Mouse (Mus musculus): ENCODE data around the gene Fn1. TPM values are rescaled to one million over a fixed set of nuclear protein-coding genes. Genes with fewer than 3 reads are reported as not detected.

Gene Fn1
- polyA plus RNA-seq, 1 experiment = 518 TPM

GRCm38 (mm10) chr1:71674274-71674673 lies 21.3 kb upstream of the Fn1 start:
- no peak overlapping the region for H3K4me3 ChIP-seq (ENCODE audit: low read depth, low read length)
- H3K9ac ChIP-seq (ENCODE audit: low read depth, poor library complexity, severe bottlenecking) = no peak overlapping the region
- H3K27me3 ChIP-seq (ENCODE audit: control insufficient read depth, insufficient read depth, low read length, poor library complexity, severe bottlenecking) = no peaks in the 10 kb centered on the region
- peaks cover 3% of the 10 kb centered on the region for H3K4me1 ChIP-seq (ENCODE audit: control insufficient read depth, insufficient read depth, low read length)
- no peak for TF ChIP-seq EP300 (IDR thresholded peaks at IDR 0.05; ENCODE audit: insufficient read depth, low read depth, low read length)
- no peak for TF ChIP-seq CTCF (IDR thresholded peaks at IDR 0.05; ENCODE audit: low read depth, low read length)
- no peak for TF ChIP-seq POLR2A (IDR thresholded peaks at IDR 0.05; ENCODE audit: insufficient read depth, low read length)
- no peaks in the 10 kb centered on the region; the same call in 1 of the 2 replicates for H3K9me3 ChIP-seq (replicated peaks; ENCODE audit: control insufficient read depth, insufficient read depth, low read length, poor library complexity, severe bottlenecking)
- H3K36me3 ChIP-seq (ENCODE audit: control insufficient read depth, insufficient read depth, low read length, poor library complexity, severe bottlenecking) = no peaks in the 10 kb centered on the region
- no peak overlapping the region for H3K27ac ChIP-seq (ENCODE audit: insufficient read depth, low read length)

- Histone ChIP-seq H3K27ac (ENCODE audit: insufficient read depth, low read length) (no peak overlapping the region), H3K9ac (ENCODE audit: low read depth, poor library complexity, severe bottlenecking) (no peak overlapping the region), H3K4me3 (ENCODE audit: low read depth, low read length) (no peak overlapping the region), H3K4me1 (ENCODE audit: control insufficient read depth, insufficient read depth, low read length) (peaks cover 3% of the 10 kb centered on the region), H3K27me3 (ENCODE audit: control insufficient read depth, insufficient read depth, low read length, poor library complexity, severe bottlenecking) (no peaks in the 10 kb centered on the region), H3K36me3 (ENCODE audit: control insufficient read depth, insufficient read depth, low read length, poor library complexity, severe bottlenecking) (no peaks in the 10 kb centered on the region), H3K9me3 (replicated peaks; ENCODE audit: control insufficient read depth, insufficient read depth, low read length, poor library complexity, severe bottlenecking) (no peaks in the 10 kb centered on the region; the same call in 1 of the 2 replicates)
- TF ChIP-seq CTCF (IDR thresholded peaks at IDR 0.05; ENCODE audit: low read depth, low read length) = no peak
- TF ChIP-seq POLR2A (IDR thresholded peaks at IDR 0.05; ENCODE audit: insufficient read depth, low read length) = no peak
- TF ChIP-seq EP300 (IDR thresholded peaks at IDR 0.05; ENCODE audit: insufficient read depth, low read depth, low read length) = peak; percentile 90
Observed at GRCm38 (mm10) chr1:71673398-71673910, 20.5 kb upstream of the Fn1 start.

- peaks cover 2% of the 10 kb centered on the region for H3K9me3 ChIP-seq (replicated peaks; ENCODE audit: control insufficient read depth, insufficient read depth, low read length, poor library complexity, severe bottlenecking)
- no peak overlapping the region for H3K9ac ChIP-seq (ENCODE audit: low read depth, poor library complexity, severe bottlenecking)
- H3K27ac ChIP-seq (ENCODE audit: insufficient read depth, low read length) = 0 out of 2 replicates have a peak overlapping the region, but pooled peaks have one; percentile 25
Observed at GRCm38 (mm10) chr1:71672346-71672745, 19.3 kb upstream of the Fn1 start.

GRCm38 (mm10) chr1:71663242-71663641 lies 10.2 kb upstream of the Fn1 start:
- no peaks in the 10 kb centered on the region for H3K4me1 ChIP-seq (ENCODE audit: control insufficient read depth, insufficient read depth, low read length)
- TF ChIP-seq POLR2A (IDR thresholded peaks at IDR 0.05; ENCODE audit: insufficient read depth, low read length) (no peak), EP300 (IDR thresholded peaks at IDR 0.05; ENCODE audit: insufficient read depth, low read depth, low read length) (no peak), CTCF (IDR thresholded peaks at IDR 0.05; ENCODE audit: low read depth, low read length) (no peak)
- H3K36me3 ChIP-seq (ENCODE audit: control insufficient read depth, insufficient read depth, low read length, poor library complexity, severe bottlenecking) = no peaks in the 10 kb centered on the region
- H3K9ac ChIP-seq (ENCODE audit: low read depth, poor library complexity, severe bottlenecking) = no peak overlapping the region
- H3K27me3 ChIP-seq (ENCODE audit: control insufficient read depth, insufficient read depth, low read length, poor library complexity, severe bottlenecking) = no peaks in the 10 kb centered on the region
- no peak overlapping the region for H3K27ac ChIP-seq (ENCODE audit: insufficient read depth, low read length)
- no peak overlapping the region for H3K4me3 ChIP-seq (ENCODE audit: low read depth, low read length)
- peaks cover 10% of the 10 kb centered on the region for H3K9me3 ChIP-seq (replicated peaks; ENCODE audit: control insufficient read depth, insufficient read depth, low read length, poor library complexity, severe bottlenecking)

More at GRCm38 (mm10) chr1:71672346-71672745, 19.3 kb upstream of the Fn1 start:
- Histone ChIP-seq H3K36me3 (ENCODE audit: control insufficient read depth, insufficient read depth, low read length, poor library complexity, severe bottlenecking) (no peaks in the 10 kb centered on the region), H3K4me3 (ENCODE audit: low read depth, low read length) (no peak overlapping the region), H3K27me3 (ENCODE audit: control insufficient read depth, insufficient read depth, low read length, poor library complexity, severe bottlenecking) (no peaks in the 10 kb centered on the region), H3K4me1 (ENCODE audit: control insufficient read depth, insufficient read depth, low read length) (peaks cover 3% of the 10 kb centered on the region)
- TF ChIP-seq EP300 (IDR thresholded peaks at IDR 0.05; ENCODE audit: insufficient read depth, low read depth, low read length) (peak; percentile 84), POLR2A (IDR thresholded peaks at IDR 0.05; ENCODE audit: insufficient read depth, low read length) (no peak), CTCF (IDR thresholded peaks at IDR 0.05; ENCODE audit: low read depth, low read length) (no peak)

- Histone ChIP-seq H3K4me3 (ENCODE audit: low read depth, low read length) (no peak overlapping the region), H3K27me3 (ENCODE audit: control insufficient read depth, insufficient read depth, low read length, poor library complexity, severe bottlenecking) (no peaks in the 10 kb centered on the region), H3K4me1 (ENCODE audit: control insufficient read depth, insufficient read depth, low read length) (no peaks in the 10 kb centered on the region), H3K9ac (ENCODE audit: low read depth, poor library complexity, severe bottlenecking) (no peak overlapping the region), H3K27ac (ENCODE audit: insufficient read depth, low read length) (no peak overlapping the region), H3K36me3 (ENCODE audit: control insufficient read depth, insufficient read depth, low read length, poor library complexity, severe bottlenecking) (no peaks in the 10 kb centered on the region), H3K9me3 (replicated peaks; ENCODE audit: control insufficient read depth, insufficient read depth, low read length, poor library complexity, severe bottlenecking) (peaks cover 8% of the 10 kb centered on the region; the same call in 1 of the 2 replicates)
- TF ChIP-seq EP300 (IDR thresholded peaks at IDR 0.05; ENCODE audit: insufficient read depth, low read depth, low read length) (0 out of 2 replicates have a peak, but pooled peaks have one; percentile 52), POLR2A (IDR thresholded peaks at IDR 0.05; ENCODE audit: insufficient read depth, low read length) (no peak)
Observed at GRCm38 (mm10) chr1:71658632-71659031, 5.6 kb upstream of the Fn1 start.

GRCm38 (mm10) chr1:71656309-71656708 lies 3.3 kb upstream of the Fn1 start:
- peaks cover under 1% of the 10 kb centered on the region; the same call in 1 of the 2 replicates for H3K36me3 ChIP-seq (ENCODE audit: control insufficient read depth, insufficient read depth, low read length, poor library complexity, severe bottlenecking)
- TF ChIP-seq CTCF (IDR thresholded peaks at IDR 0.05; ENCODE audit: low read depth, low read length) (no peak), EP300 (IDR thresholded peaks at IDR 0.05; ENCODE audit: insufficient read depth, low read depth, low read length) (no peak), POLR2A (IDR thresholded peaks at IDR 0.05; ENCODE audit: insufficient read depth, low read length) (no peak)
- no peak overlapping the region for H3K27ac ChIP-seq (ENCODE audit: insufficient read depth, low read length)
- H3K4me1 ChIP-seq (ENCODE audit: control insufficient read depth, insufficient read depth, low read length) = no peaks in the 10 kb centered on the region
- no peak overlapping the region for H3K9ac ChIP-seq (ENCODE audit: low read depth, poor library complexity, severe bottlenecking)
- no peaks in the 10 kb centered on the region for H3K27me3 ChIP-seq (ENCODE audit: control insufficient read depth, insufficient read depth, low read length, poor library complexity, severe bottlenecking)
- H3K9me3 ChIP-seq (replicated peaks; ENCODE audit: control insufficient read depth, insufficient read depth, low read length, poor library complexity, severe bottlenecking) = no peaks in the 10 kb centered on the region
- no peak overlapping the region for H3K4me3 ChIP-seq (ENCODE audit: low read depth, low read length)
